Mouse (Mus musculus): ENCODE data around the gene Ndufa12. TPM values are rescaled to one million over a fixed set of nuclear protein-coding genes. Genes with fewer than 3 reads are reported as not detected.

Ndufa12 gene
- polyA plus RNA-seq, 1 experiment from 2014 or later, result 473 TPM

- Histone ChIP-seq H3K4me2 (ENCODE audit: low read length) (peak overlapping the region; percentile 18; the same call in 1 of the 2 replicates), H3K4me1 (replicated peaks; ENCODE audit: control insufficient read depth, insufficient read depth, low read length) (no peaks in the 10 kb centered on the region), H3K36me3 (ENCODE audit: control insufficient read depth, insufficient read depth, low read length) (no peaks in the 10 kb centered on the region), H3K27me3 (replicated peaks; ENCODE audit: control insufficient read depth, insufficient read depth, low read length) (no peaks in the 10 kb centered on the region), H3K9ac (ENCODE audit: low read length) (no peak overlapping the region), H3K4me3 (ENCODE audit: low read depth, low read length) (no peak overlapping the region), H3K9me3 (ENCODE audit: control insufficient read depth, low read length) (no peaks in the 10 kb centered on the region), H3K27ac (ENCODE audit: low read depth) (0 out of 2 replicates have a peak overlapping the region, but pooled peaks have one; percentile 22)
- 45% methylated on average over 22 of the region's 22 CpGs for WGBS
- peak; percentile 94 for ATAC-seq (replicated peaks; ENCODE audit: low FRiP score, low TSS enrichment, low read depth)
- DNase-seq (ENCODE audit: low spot score), result peak; percentile 58
Observed at GRCm38 (mm10) chr10:94249575-94250456, 51.3 kb downstream of the Ndufa12 start.

- ATAC-seq (replicated peaks; ENCODE audit: low FRiP score, low TSS enrichment, low read depth) (no peak), DNase-seq (ENCODE audit: low spot score) (no peak)
- WGBS, result 84% methylated on average over 17 of the region's 17 CpGs
- Histone ChIP-seq H3K9me3 (ENCODE audit: control insufficient read depth, low read length) (no peaks in the 10 kb centered on the region), H3K36me3 (ENCODE audit: control insufficient read depth, insufficient read depth, low read length) (no peaks in the 10 kb centered on the region), H3K4me1 (replicated peaks; ENCODE audit: control insufficient read depth, insufficient read depth, low read length) (no peaks in the 10 kb centered on the region), H3K27me3 (replicated peaks; ENCODE audit: control insufficient read depth, insufficient read depth, low read length) (no peaks in the 10 kb centered on the region), H3K27ac (ENCODE audit: low read depth) (no peak overlapping the region), H3K4me2 (ENCODE audit: low read length) (no peak overlapping the region), H3K4me3 (ENCODE audit: low read depth, low read length) (no peak overlapping the region), H3K9ac (ENCODE audit: low read length) (no peak overlapping the region)
Observed at GRCm38 (mm10) chr10:94253260-94253807, 54.8 kb downstream of the Ndufa12 start.

- Histone ChIP-seq H3K36me3 (ENCODE audit: control insufficient read depth, insufficient read depth, low read length) (no peaks in the 10 kb centered on the region), H3K4me1 (replicated peaks; ENCODE audit: control insufficient read depth, insufficient read depth, low read length) (no peaks in the 10 kb centered on the region), H3K9ac (ENCODE audit: low read length) (no peak overlapping the region), H3K9me3 (ENCODE audit: control insufficient read depth, low read length) (no peaks in the 10 kb centered on the region), H3K4me2 (ENCODE audit: low read length) (no peak overlapping the region), H3K27me3 (replicated peaks; ENCODE audit: control insufficient read depth, insufficient read depth, low read length) (no peaks in the 10 kb centered on the region), H3K4me3 (ENCODE audit: low read depth, low read length) (no peak overlapping the region), H3K27ac (ENCODE audit: low read depth) (no peak overlapping the region)
- no peak for DNase-seq (ENCODE audit: low spot score)
- 61% methylated on average over 3 of the region's 3 CpGs for WGBS
- ATAC-seq (replicated peaks; ENCODE audit: low FRiP score, low TSS enrichment, low read depth), result no peak
Observed at GRCm38 (mm10) chr10:94254766-94255165, 56.2 kb downstream of the Ndufa12 start.

GRCm38 (mm10) chr10:94255744-94256143, 57.2 kb downstream of the Ndufa12 start:
- no peak overlapping the region for H3K27ac ChIP-seq (ENCODE audit: low read depth)
- DNase-seq (ENCODE audit: low spot score), result no peak
- ATAC-seq (replicated peaks; ENCODE audit: low FRiP score, low TSS enrichment, low read depth), result no peak
- no peaks in the 10 kb centered on the region for H3K9me3 ChIP-seq (ENCODE audit: control insufficient read depth, low read length)
- H3K4me3 ChIP-seq (ENCODE audit: low read depth, low read length), result no peak overlapping the region
- no peak overlapping the region for H3K4me2 ChIP-seq (ENCODE audit: low read length)
- no peak overlapping the region for H3K9ac ChIP-seq (ENCODE audit: low read length)
- no peaks in the 10 kb centered on the region for H3K36me3 ChIP-seq (ENCODE audit: control insufficient read depth, insufficient read depth, low read length)
- no peaks in the 10 kb centered on the region for H3K27me3 ChIP-seq (replicated peaks; ENCODE audit: control insufficient read depth, insufficient read depth, low read length)
- no peaks in the 10 kb centered on the region for H3K4me1 ChIP-seq (replicated peaks; ENCODE audit: control insufficient read depth, insufficient read depth, low read length)
- 56% methylated on average over 6 of the region's 6 CpGs for WGBS

GRCm38 (mm10) chr10:94256518-94256917, 58.0 kb downstream of the Ndufa12 start:
- Histone ChIP-seq H3K4me1 (replicated peaks; ENCODE audit: control insufficient read depth, insufficient read depth, low read length) (no peaks in the 10 kb centered on the region), H3K27me3 (replicated peaks; ENCODE audit: control insufficient read depth, insufficient read depth, low read length) (no peaks in the 10 kb centered on the region), H3K27ac (ENCODE audit: low read depth) (no peak overlapping the region), H3K9ac (ENCODE audit: low read length) (no peak overlapping the region), H3K9me3 (ENCODE audit: control insufficient read depth, low read length) (no peaks in the 10 kb centered on the region), H3K4me2 (ENCODE audit: low read length) (no peak overlapping the region), H3K4me3 (ENCODE audit: low read depth, low read length) (no peak overlapping the region), H3K36me3 (ENCODE audit: control insufficient read depth, insufficient read depth, low read length) (no peaks in the 10 kb centered on the region)
- no peak for ATAC-seq (replicated peaks; ENCODE audit: low FRiP score, low TSS enrichment, low read depth)
- DNase-seq (ENCODE audit: low spot score), result no peak
- WGBS, result 94% methylated on average over 4 of the region's 4 CpGs

- Histone ChIP-seq H3K4me2 (ENCODE audit: low read length) (no peak overlapping the region), H3K36me3 (ENCODE audit: control insufficient read depth, insufficient read depth, low read length) (no peaks in the 10 kb centered on the region), H3K4me1 (replicated peaks; ENCODE audit: control insufficient read depth, insufficient read depth, low read length) (no peaks in the 10 kb centered on the region), H3K27ac (ENCODE audit: low read depth) (no peak overlapping the region), H3K4me3 (ENCODE audit: low read depth, low read length) (no peak overlapping the region), H3K27me3 (replicated peaks; ENCODE audit: control insufficient read depth, insufficient read depth, low read length) (no peaks in the 10 kb centered on the region), H3K9ac (ENCODE audit: low read length) (no peak overlapping the region), H3K9me3 (ENCODE audit: control insufficient read depth, low read length) (no peaks in the 10 kb centered on the region)
- WGBS, result 71% methylated on average over 1 of the region's 1 CpGs
- ATAC-seq (replicated peaks; ENCODE audit: low FRiP score, low TSS enrichment, low read depth), result no peak
- DNase-seq (ENCODE audit: low spot score), result no peak
Observed at GRCm38 (mm10) chr10:94260544-94260943, 62.0 kb downstream of the Ndufa12 start.

- Histone ChIP-seq H3K4me1 (replicated peaks; ENCODE audit: control insufficient read depth, insufficient read depth, low read length) (no peaks in the 10 kb centered on the region), H3K9ac (ENCODE audit: low read length) (no peak overlapping the region), H3K27me3 (replicated peaks; ENCODE audit: control insufficient read depth, insufficient read depth, low read length) (no peaks in the 10 kb centered on the region), H3K9me3 (ENCODE audit: control insufficient read depth, low read length) (no peaks in the 10 kb centered on the region), H3K36me3 (ENCODE audit: control insufficient read depth, insufficient read depth, low read length) (no peaks in the 10 kb centered on the region), H3K4me3 (ENCODE audit: low read depth, low read length) (no peak overlapping the region), H3K27ac (ENCODE audit: low read depth) (no peak overlapping the region), H3K4me2 (ENCODE audit: low read length) (no peak overlapping the region)
- ATAC-seq (replicated peaks; ENCODE audit: low FRiP score, low TSS enrichment, low read depth) (no peak), DNase-seq (ENCODE audit: low spot score) (no peak)
- WGBS, result 86% methylated on average over 13 of the region's 13 CpGs
Observed at GRCm38 (mm10) chr10:94262646-94263045, 64.1 kb downstream of the Ndufa12 start.

- Histone ChIP-seq H3K27ac (ENCODE audit: low read depth) (no peak overlapping the region), H3K36me3 (ENCODE audit: control insufficient read depth, insufficient read depth, low read length) (no peaks in the 10 kb centered on the region), H3K9ac (ENCODE audit: low read length) (no peak overlapping the region), H3K4me3 (ENCODE audit: low read depth, low read length) (no peak overlapping the region), H3K27me3 (replicated peaks; ENCODE audit: control insufficient read depth, insufficient read depth, low read length) (no peaks in the 10 kb centered on the region), H3K4me2 (ENCODE audit: low read length) (no peak overlapping the region), H3K9me3 (ENCODE audit: control insufficient read depth, low read length) (no peaks in the 10 kb centered on the region), H3K4me1 (replicated peaks; ENCODE audit: control insufficient read depth, insufficient read depth, low read length) (no peaks in the 10 kb centered on the region)
- no peak for ATAC-seq (replicated peaks; ENCODE audit: low FRiP score, low TSS enrichment, low read depth)
- 73% methylated on average over 3 of the region's 3 CpGs for WGBS
- no peak for DNase-seq (ENCODE audit: low spot score)
Observed at GRCm38 (mm10) chr10:94263211-94263610, 64.7 kb downstream of the Ndufa12 start.

Data from intestine, embryonic 14.5 days (tissue).